Mouse (Mus musculus) adrenal gland, postnatal 14 days (tissue): ENCODE measurements around the gene Akap12. TPM values are rescaled to one million over a fixed set of nuclear protein-coding genes. Genes with fewer than 3 reads are reported as not detected.

ENCODE experiments used
- DNase-seq: peaks from one replicate; pipeline ENCODE4 v3.0.0; 2021; ENCODE audit warnings: mixed read lengths
- total RNA-seq: library from RNA; stranded (reverse); gene quantifications from 2 replicates; pipeline ENCODE4 v1.2.3, GENCODE M21; 2021

Gene Akap12
- total RNA-seq, 1 experiment from 2014 or later = 35.0 TPM

DNA sequence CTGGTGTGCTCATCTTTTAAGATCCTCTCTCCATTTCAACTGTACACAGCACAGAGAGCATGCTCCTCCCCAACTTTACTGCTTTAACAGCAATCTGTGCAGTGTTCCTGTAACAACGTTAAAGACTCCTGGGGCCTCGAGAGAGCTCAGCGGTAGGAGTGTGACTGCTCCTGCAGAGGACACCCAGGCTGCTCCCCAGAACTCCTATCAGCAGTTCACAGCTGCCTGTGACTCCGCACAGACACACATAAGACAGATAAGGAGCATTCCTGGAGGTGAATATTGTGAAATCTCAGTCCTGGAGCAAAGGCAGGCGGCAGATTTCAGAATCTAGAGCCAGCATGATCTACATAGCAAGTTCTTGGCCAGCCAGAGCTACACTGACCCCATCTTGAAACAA lies 139.3 kb downstream of the Akap12 start:
- DNase-seq = no peak

DNA sequence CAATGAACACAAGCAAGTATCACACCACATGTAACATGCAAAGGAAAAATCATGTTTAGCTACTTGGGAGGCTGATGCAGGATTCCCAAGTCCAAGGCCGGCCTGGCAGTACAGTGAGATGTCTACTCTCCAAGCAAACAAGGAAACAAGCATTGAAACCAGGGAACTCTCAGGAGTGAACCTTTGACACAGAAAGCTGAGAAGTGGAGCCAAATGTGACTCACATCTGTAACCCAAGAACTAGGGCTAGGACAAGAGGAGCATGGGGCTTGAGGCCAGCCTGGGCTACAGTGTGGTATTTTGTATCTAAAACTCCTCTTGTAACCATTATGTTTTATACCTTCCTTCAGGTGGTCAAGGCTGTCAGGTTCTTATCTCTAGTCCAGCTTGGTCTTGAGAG lies 141.0 kb downstream of the Akap12 start:
- no peak for DNase-seq

Other genes with a start within 250 kb of the Akap12 start
- 11.7 and 12.3 TPM in 2 replicates for gene Zbtb2, start 121.7 kb downstream of the Akap12 start, total RNA-seq
- 51.2 and 57.0 TPM in 2 replicates for gene Rmnd1, start 166.0 kb downstream of the Akap12 start, total RNA-seq
- gene Armt1, start 166.1 kb downstream of the Akap12 start, total RNA-seq = 15.7 and 20.1 TPM in 2 replicates
- 0.11 and 0.38 TPM in 2 replicates for gene Ccdc170, start 216.1 kb downstream of the Akap12 start, total RNA-seq